Mouse (Mus musculus) thymus, postnatal 4 days (tissue): Measurements from ENCODE around the gene Mapk10.
"Not testable (repeated sequence)": the region's sequence is repeated elsewhere in the genome, so short reads cannot be mapped to it uniquely, and the experiment has no call there.

Experiments used
- DNase-seq: peaks from one replicate; pipeline ENCODE4 v3.0.0; 2021

Gene Mapk10

GRCm38 (mm10) chr5:102947061-102947711, 263.9 kb downstream of the Mapk10 start:
- no peak for DNase-seq

DNA sequence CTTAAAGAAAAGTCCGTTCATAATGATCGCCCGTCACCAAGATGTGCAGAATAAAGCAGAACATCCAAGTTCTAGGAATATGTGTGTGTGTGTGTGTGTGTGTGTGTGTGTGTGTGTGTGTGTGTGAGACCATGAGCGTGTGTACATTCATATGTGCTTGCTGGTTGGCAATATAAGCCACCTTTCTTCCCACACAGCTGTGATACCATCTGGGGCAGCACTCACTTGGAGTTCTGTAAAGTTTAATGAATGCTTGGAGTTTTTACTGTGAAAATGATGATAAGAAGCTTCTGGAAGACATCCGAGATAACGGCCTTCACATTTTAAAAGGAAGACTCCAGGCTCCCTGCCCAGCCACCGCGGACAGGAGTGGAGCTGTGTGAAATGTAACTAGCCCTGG, 264.5 kb downstream of the Mapk10 start:
- DNase-seq, result no peak

DNA sequence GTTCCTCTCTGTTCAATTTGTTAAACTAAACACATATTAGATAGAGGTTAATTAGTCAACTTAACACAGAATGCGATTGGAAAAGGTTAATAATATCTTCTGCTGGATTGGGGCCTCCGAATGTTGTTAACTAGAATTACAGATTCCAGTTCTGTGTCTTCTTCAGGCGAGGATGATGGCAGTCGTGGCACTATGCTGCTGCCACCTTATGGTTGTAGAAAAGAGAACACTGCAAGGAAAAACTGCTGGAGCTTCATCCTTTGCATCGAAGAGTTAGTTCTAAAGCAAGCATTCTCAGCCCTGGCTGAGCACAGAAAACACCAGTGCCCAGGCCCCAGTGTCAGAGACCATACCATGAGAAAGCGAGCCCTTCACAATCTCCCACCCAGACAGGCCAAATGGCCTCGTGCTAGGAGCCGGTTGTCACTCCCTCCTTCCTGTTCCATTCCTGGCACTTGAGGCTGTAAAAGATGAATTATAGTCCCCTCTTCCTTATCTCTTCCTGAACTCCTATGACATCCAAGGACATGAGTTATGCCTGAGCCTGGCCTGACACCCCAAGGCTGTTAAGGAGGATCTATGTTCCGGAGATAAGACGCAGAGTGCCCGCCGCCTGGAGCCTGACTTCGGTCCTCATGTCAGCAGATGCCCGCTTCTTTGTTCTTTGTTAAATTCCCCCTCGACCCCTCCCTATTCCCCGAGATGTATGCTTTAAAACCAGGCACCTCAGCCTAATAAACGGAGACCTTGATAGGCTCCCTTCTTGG, 267.1 kb downstream of the Mapk10 start:
- DNase-seq, result not testable (repeated sequence)

DNA sequence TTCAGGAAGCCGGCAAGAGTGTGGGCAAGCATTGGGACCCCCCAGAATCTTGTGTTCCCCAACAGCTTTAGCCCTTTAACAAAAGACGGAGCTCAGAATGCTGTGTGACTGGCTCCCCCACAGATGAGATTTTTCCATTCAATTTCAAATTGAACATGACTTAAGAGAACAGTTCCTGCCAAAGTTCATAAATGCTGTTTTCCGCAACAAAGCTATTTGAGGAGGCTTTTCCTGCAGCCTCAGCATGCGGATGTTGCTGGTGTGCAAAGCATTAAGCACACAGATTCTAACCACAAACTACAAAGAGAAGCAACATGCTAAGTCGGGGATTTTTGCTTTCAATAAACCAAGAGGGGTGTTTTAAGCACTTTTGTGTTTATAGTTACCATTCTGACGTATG, 281.0 kb downstream of the Mapk10 start:
- no peak for DNase-seq

DNA sequence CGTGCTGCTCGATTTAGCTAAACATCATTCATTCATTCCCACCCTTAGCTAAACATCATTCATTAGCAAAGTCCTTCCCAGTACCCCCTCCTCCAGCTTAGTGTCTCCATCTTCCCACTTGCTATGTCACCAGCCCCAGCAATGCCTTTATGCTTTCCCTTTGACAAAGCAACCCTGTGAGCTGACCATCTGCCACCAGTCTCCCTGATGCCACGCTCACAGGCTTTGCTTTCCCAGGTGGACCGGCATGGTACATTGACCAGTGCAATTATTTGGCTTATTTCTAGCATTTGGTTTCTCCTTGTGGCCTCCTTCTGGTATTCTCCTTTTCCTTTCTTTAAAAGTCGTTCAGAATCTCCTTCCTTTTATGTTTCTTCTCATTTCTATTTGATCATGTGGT, 284.3 kb downstream of the Mapk10 start:
- DNase-seq, result no peak

DNA sequence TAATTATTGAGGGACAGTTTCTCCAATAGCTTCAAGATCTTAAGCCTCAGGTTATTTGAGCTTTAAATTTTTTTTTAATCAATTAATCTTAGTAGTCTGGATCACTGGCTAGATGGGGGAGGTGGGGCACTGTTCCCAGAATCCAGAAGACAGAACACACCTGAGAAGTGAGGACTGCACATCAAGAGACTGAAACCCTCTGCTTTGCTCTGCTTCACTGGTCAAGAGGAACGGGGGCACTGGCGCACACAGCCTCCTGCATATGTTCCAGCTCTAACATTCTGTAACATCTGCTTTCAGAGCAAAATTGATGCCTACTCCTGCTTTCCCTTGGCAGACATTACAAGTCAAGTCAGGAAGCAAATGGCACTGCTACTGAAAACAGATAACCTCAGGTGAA, 290.9 kb downstream of the Mapk10 start:
- no peak for DNase-seq

DNA sequence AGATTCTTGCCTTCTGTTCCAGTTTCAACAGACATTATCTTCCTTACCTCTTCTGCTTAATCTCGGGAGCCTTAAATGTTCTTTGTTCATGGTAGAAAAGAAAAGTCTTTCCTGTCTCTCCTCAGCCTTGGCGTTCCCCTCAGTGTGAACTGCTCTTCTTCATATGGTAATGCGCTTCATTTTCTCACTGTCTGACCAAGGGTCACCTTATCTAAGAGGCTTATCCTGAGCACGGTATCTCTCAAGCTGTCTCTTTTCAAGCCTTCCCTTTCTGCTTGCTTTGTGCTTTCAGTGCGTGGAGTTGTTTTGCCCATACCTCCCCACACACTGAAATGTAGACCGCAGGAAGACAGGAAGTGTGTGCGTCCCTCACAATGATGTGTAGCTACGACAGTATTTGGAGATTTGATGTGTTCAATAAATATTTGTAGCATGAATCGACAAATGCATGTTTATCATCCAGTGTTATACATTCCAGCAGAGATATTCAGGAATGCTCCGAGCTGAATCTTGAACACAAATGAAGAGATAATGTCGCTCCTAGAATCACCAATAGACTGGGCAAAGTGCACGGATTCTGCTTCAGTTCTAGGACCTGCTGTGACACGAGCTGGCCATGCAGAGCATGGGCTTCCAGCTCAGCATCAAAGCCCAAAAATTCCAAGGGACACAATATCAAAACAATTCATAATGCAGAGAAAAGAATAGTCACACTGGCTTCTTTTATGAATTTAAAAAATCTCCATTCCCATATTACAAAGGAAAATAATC, 305.5 kb downstream of the Mapk10 start:
- no peak for DNase-seq

DNA sequence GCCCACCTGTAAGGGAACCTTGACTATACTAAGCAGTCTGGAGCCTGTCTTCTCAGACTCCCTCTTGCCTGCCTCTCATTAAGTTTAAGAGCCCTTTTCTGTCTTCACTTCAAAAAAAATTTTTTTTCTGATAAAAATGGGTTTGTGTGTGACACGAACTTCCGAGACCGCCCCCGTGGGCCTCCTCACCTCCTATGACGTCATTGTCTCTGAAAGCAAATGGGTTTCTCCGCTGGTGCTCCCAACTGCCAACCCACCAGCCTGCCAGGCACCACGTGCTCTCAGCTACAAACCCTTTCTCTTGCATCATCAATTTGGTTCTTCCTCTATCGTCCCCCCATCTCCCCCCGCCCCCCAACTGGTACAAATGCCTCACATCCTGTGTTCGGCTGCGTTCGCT, 307.1 kb downstream of the Mapk10 start:
- DNase-seq, result no peak

- no peak for DNase-seq
These were observed 307.6 kb downstream of the Mapk10 start for GRCm38 (mm10) chr5:102903487-102903886.

GRCm38 (mm10) chr5:102901176-102901575, 310.0 kb downstream of the Mapk10 start:
- DNase-seq, result no peak

DNA sequence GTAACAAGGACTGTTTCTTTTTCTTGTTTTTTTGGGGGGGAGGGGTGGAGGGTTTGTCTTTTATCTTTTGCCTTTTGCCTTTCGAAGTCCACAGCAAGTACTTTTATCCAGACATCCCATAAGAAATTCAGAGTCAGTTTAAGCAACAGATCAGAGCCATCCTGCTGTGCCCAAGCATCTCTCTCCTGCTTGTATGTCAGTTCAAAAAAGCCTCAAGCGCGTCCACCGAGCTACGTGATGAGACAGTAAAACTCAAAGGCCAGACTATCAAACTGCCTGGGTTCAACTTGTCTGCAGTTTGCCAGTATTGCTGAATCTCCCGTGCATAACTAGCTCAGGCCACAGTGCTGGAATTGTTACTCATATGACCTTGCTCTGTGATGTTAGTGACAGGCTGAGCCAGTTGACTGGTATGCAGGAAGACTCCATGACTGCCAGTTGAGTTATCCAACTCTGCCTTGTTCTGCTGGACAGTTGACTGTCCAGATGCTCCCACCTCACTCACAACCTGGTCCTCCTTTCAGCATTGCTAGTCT, 311.4 kb downstream of the Mapk10 start:
- DNase-seq, result no peak

- DNase-seq, result no peak
These were observed 312.8 kb downstream of the Mapk10 start for GRCm38 (mm10) chr5:102898301-102898700.

- DNase-seq, result no peak
These were observed 318.9 kb downstream of the Mapk10 start for GRCm38 (mm10) chr5:102892226-102892625.

DNA sequence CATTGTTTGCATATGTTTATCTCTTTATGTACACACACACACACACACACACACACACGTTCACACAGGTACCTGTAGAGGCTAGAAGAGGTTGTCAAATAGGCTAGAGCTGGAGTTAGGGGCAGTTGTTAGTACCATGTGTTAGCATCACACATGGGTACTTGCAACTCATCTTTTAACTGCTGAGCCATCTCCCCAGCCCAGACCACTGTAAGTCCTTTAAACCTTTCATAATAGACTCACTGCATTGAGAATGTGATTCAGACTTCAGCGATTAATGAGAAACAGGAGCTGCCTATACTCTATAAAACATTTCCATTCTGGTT, 322.0 kb downstream of the Mapk10 start:
- DNase-seq, result no peak

GRCm38 (mm10) chr5:102888482-102889162, 322.5 kb downstream of the Mapk10 start:
- no peak for DNase-seq

GRCm38 (mm10) chr5:102875628-102876027, 335.5 kb downstream of the Mapk10 start:
- DNase-seq, result peak; percentile 15

DNA sequence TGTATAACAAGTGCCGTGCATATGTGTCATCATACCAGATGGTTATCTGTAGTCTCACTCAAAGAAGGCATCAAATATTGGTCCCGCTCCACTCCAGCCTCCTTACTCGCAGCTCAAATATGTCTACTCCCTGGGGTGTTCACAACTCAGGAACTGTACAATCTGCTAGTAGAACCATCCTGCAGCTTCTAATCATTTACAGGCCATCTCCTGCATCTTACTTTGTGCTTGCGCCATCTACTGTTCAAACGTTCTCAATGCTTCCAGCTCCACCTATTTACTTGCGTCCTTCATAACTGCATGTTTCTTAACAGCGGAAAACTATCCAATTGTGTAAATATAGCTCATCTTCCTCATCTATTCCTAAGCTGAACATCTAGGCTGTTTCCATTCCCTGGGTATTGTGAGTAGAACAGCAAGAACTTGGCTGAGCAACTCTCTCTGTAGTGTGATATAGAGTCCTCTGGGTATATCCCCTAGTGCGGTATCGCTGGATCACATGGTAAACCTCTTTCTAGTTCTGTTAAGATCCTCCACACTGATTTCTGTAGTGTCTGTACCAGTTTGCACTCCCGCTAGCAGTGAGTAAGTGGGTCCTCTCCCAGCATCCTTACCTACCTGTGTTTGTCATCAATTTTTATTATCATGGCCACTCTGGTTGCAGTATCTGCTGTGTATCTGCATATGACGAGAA, 336.4 kb downstream of the Mapk10 start:
- peak; percentile 16 for DNase-seq

- not testable (repeated sequence) for DNase-seq
These were observed 338.1 kb downstream of the Mapk10 start for GRCm38 (mm10) chr5:102872996-102873395.

GRCm38 (mm10) chr5:102868196-102868595, 342.9 kb downstream of the Mapk10 start:
- no peak for DNase-seq

GRCm38 (mm10) chr5:102859749-102860148, 351.4 kb downstream of the Mapk10 start:
- no peak for DNase-seq

DNA sequence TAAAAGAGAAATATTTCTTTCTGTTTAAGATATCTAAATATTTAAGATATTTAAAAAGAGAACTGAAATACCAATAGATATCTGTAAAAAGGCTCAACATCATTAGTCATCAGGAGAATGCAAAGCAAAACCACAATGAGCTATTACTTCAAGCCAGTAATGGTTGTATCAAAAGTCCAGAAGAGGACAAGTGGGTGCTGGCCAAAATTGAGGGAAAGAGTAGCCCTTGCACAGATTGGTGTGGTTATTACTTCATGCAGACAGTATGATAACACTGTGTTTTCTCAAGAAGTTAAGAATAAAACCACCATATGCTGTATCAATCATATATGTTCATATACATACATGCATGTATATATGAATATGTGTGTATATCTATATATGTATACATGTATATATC, 353.1 kb downstream of the Mapk10 start:
- DNase-seq, result no peak
